Mouse (Mus musculus): Measurements from ENCODE around the gene Atraid. TPM values are rescaled to one million over a fixed set of nuclear protein-coding genes. Genes with fewer than 3 reads are reported as not detected.
"Not testable (repeated sequence)": the region's sequence is repeated elsewhere in the genome, so short reads cannot be mapped to it uniquely, and the experiment has no call there.

Atraid gene
- polyA plus RNA-seq, 1 experiment from 2014 or later = 148 TPM

DNA sequence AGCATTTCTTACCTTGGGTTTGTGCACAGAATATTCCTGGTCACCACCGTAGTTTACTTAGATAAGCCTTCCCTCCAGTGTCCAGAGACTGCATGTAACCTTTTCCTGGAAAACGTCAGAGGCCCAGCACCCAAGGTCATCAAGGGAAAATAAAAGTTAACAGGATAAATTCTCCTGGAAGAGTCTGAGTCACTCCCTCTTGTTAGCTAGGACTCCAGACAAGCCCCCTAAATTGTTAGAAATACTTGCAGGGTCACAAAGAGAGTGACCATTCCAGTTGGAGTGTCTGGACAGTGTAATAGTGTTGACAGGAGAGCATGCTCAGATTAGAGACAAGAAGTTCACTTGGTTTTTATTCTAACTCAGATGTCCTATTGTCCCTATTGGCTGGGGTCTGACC lies 32.2 kb upstream of the Atraid start:
- no peaks in the 10 kb centered on the region for H3K9me3 ChIP-seq (ENCODE audit: low read depth, low read length)
- no peak for ATAC-seq (ENCODE audit: insufficient read depth)
- H3K27ac ChIP-seq (ENCODE audit: low read depth) = no peak overlapping the region
- no peak for DNase-seq
- H3K27me3 ChIP-seq (ENCODE audit: insufficient read depth, low read length) = no peaks in the 10 kb centered on the region
- H3K9ac ChIP-seq = no peak overlapping the region
- H3K4me1 ChIP-seq (ENCODE audit: insufficient read depth) = no peaks in the 10 kb centered on the region
- H3K4me3 ChIP-seq (ENCODE audit: low read depth, low read length) = no peak overlapping the region
- WGBS = 60% methylated on average over 2 of the region's 2 CpGs
- H3K4me2 ChIP-seq = no peak overlapping the region
- no peak for TF ChIP-seq CTCF (IDR thresholded peaks at IDR 0.05; ENCODE audit: low read depth)
- no peaks in the 10 kb centered on the region for H3K36me3 ChIP-seq (ENCODE audit: insufficient read depth)

DNA sequence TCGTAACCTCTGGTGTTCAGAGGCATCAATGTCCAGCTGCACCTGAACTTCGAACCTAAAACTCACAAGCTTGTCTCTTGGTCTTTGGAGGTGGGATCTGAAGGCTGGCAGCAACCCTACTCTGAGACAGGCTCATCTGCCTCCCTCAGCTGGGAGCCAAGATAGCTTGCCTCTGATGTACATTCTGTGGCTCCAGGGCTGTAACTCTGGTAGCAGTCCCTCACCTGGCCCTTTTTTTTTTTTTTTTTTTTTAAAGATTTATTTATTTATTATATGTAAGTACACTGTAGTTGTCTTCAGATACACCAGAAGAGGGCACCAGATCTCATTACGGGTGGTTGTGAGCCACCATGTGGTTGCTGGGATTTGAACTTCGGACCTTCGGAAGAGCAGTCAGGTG lies 26.3 kb upstream of the Atraid start:
- DNase-seq; H3K4me1 ChIP-seq (ENCODE audit: insufficient read depth); H3K27me3 ChIP-seq (ENCODE audit: insufficient read depth, low read length); H3K9me3 ChIP-seq (ENCODE audit: low read depth, low read length); H3K4me3 ChIP-seq (ENCODE audit: low read depth, low read length); ATAC-seq (ENCODE audit: insufficient read depth); H3K36me3 ChIP-seq (ENCODE audit: insufficient read depth); H3K27ac ChIP-seq (ENCODE audit: low read depth); H3K4me2 ChIP-seq; H3K9ac ChIP-seq: not testable (repeated sequence)
- WGBS = 78% methylated on average over 4 of the region's 5 CpGs

- Histone ChIP-seq H3K4me3 (ENCODE audit: low read depth, low read length) (no peak overlapping the region), H3K36me3 (ENCODE audit: insufficient read depth) (no peaks in the 10 kb centered on the region), H3K9me3 (ENCODE audit: low read depth, low read length) (no peaks in the 10 kb centered on the region), H3K27me3 (ENCODE audit: insufficient read depth, low read length) (no peaks in the 10 kb centered on the region), H3K27ac (ENCODE audit: low read depth) (no peak overlapping the region), H3K4me2 (no peak overlapping the region), H3K4me1 (ENCODE audit: insufficient read depth) (no peaks in the 10 kb centered on the region), H3K9ac (no peak overlapping the region)
- no peak for DNase-seq
- ATAC-seq (ENCODE audit: insufficient read depth) = no peak
- no peak for TF ChIP-seq CTCF (IDR thresholded peaks at IDR 0.05; ENCODE audit: low read depth)
- 64% methylated on average over 1 of the region's 1 CpGs for WGBS
Measured at GRCm38 (mm10) chr5:31022690-31023089, 25.4 kb upstream of the Atraid start.

DNA sequence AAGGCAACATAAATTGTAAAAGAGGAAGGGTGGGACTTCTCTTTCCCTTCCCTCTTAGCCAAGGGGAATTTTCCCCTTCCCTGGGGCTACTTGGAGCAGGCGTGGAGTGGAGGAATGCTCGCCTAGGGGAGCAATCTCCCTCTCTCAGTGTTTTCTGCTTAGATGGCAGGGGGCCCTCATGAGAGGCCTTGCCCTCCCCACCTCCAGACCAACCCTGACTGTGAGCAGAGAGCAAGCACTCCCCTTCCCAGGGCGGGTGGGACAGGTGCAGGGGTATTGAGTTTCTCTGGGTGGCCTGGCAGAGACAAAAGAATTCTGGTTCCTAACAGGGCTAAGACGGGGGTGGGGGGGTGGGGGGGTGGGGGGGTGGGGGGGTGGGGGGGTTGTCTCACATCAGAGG lies 24.9 kb upstream of the Atraid start:
- no peak for DNase-seq
- TF ChIP-seq CTCF (IDR thresholded peaks at IDR 0.05; ENCODE audit: low read depth) = no peak
- no peak overlapping the region for H3K9ac ChIP-seq
- H3K4me1 ChIP-seq (ENCODE audit: insufficient read depth) = no peaks in the 10 kb centered on the region
- no peak overlapping the region for H3K4me3 ChIP-seq (ENCODE audit: low read depth, low read length)
- no peak for ATAC-seq (ENCODE audit: insufficient read depth)
- WGBS = 21% methylated on average over 3 of the region's 4 CpGs
- no peak overlapping the region for H3K4me2 ChIP-seq
- H3K27me3 ChIP-seq (ENCODE audit: insufficient read depth, low read length) = no peaks in the 10 kb centered on the region
- no peak overlapping the region for H3K27ac ChIP-seq (ENCODE audit: low read depth)
- no peaks in the 10 kb centered on the region for H3K36me3 ChIP-seq (ENCODE audit: insufficient read depth)
- H3K9me3 ChIP-seq (ENCODE audit: low read depth, low read length) = no peaks in the 10 kb centered on the region

- no peak for ATAC-seq (ENCODE audit: insufficient read depth)
- H3K4me1 ChIP-seq (ENCODE audit: insufficient read depth) = no peaks in the 10 kb centered on the region
Measured at GRCm38 (mm10) chr5:31024641-31025040, 23.5 kb upstream of the Atraid start.

GRCm38 (mm10) chr5:31030926-31031325 lies 17.2 kb upstream of the Atraid start:
- no peaks in the 10 kb centered on the region for H3K4me1 ChIP-seq (ENCODE audit: insufficient read depth)
- no peak overlapping the region for H3K4me3 ChIP-seq (ENCODE audit: low read depth, low read length)
- ATAC-seq (ENCODE audit: insufficient read depth) = no peak
- DNase-seq = no peak
- WGBS = 86% methylated on average over 4 of the region's 4 CpGs
- H3K4me2 ChIP-seq = no peak overlapping the region
- H3K9me3 ChIP-seq (ENCODE audit: low read depth, low read length) = no peaks in the 10 kb centered on the region
- H3K36me3 ChIP-seq (ENCODE audit: insufficient read depth) = 0 out of 2 replicates have a peak, but pooled peaks cover 2% of the 10 kb centered on the region
- no peaks in the 10 kb centered on the region for H3K27me3 ChIP-seq (ENCODE audit: insufficient read depth, low read length)
- no peak for TF ChIP-seq CTCF (IDR thresholded peaks at IDR 0.05; ENCODE audit: low read depth)
- no peak overlapping the region for H3K9ac ChIP-seq
- no peak overlapping the region for H3K27ac ChIP-seq (ENCODE audit: low read depth)

More at GRCm38 (mm10) chr5:31024641-31025040, 23.5 kb upstream of the Atraid start:
- Histone ChIP-seq H3K9ac (no peak overlapping the region), H3K9me3 (ENCODE audit: low read depth, low read length) (no peaks in the 10 kb centered on the region), H3K4me3 (ENCODE audit: low read depth, low read length) (no peak overlapping the region), H3K27me3 (ENCODE audit: insufficient read depth, low read length) (no peaks in the 10 kb centered on the region), H3K27ac (ENCODE audit: low read depth) (no peak overlapping the region), H3K36me3 (ENCODE audit: insufficient read depth) (no peaks in the 10 kb centered on the region), H3K4me2 (no peak overlapping the region)
- DNase-seq = no peak
- TF ChIP-seq CTCF (IDR thresholded peaks at IDR 0.05; ENCODE audit: low read depth) = no peak

- Histone ChIP-seq H3K27me3 (ENCODE audit: insufficient read depth, low read length) (no peaks in the 10 kb centered on the region), H3K9me3 (ENCODE audit: low read depth, low read length) (no peaks in the 10 kb centered on the region), H3K9ac (no peak overlapping the region), H3K4me2 (no peak overlapping the region), H3K4me3 (ENCODE audit: low read depth, low read length) (no peak overlapping the region), H3K27ac (ENCODE audit: low read depth) (no peak overlapping the region), H3K4me1 (ENCODE audit: insufficient read depth) (no peaks in the 10 kb centered on the region), H3K36me3 (ENCODE audit: insufficient read depth) (0 out of 2 replicates have a peak, but pooled peaks cover 7% of the 10 kb centered on the region)
- DNase-seq = no peak
- no peak for TF ChIP-seq CTCF (IDR thresholded peaks at IDR 0.05; ENCODE audit: low read depth)
- ATAC-seq (ENCODE audit: insufficient read depth) = no peak
- WGBS = 77% methylated on average over 8 of the region's 8 CpGs
Measured at GRCm38 (mm10) chr5:31031508-31031907, 16.6 kb upstream of the Atraid start.

- no peak for TF ChIP-seq CTCF (IDR thresholded peaks at IDR 0.05; ENCODE audit: low read depth)
- H3K9me3 ChIP-seq (ENCODE audit: low read depth, low read length) = no peaks in the 10 kb centered on the region
- DNase-seq = no peak
- H3K36me3 ChIP-seq (ENCODE audit: insufficient read depth) = peaks cover 15% of the 10 kb centered on the region; the same call in 1 of the 2 replicates
- 86% methylated on average over 6 of the region's 6 CpGs for WGBS
- H3K4me3 ChIP-seq (ENCODE audit: low read depth, low read length) = no peak overlapping the region
- H3K4me1 ChIP-seq (ENCODE audit: insufficient read depth) = no peaks in the 10 kb centered on the region
- no peak overlapping the region for H3K9ac ChIP-seq
- H3K4me2 ChIP-seq = no peak overlapping the region
- H3K27me3 ChIP-seq (ENCODE audit: insufficient read depth, low read length) = no peaks in the 10 kb centered on the region
- no peak overlapping the region for H3K27ac ChIP-seq (ENCODE audit: low read depth)
- no peak for ATAC-seq (ENCODE audit: insufficient read depth)
Measured at GRCm38 (mm10) chr5:31034669-31035068, 13.4 kb upstream of the Atraid start.

GRCm38 (mm10) chr5:31036556-31036955 lies 11.6 kb upstream of the Atraid start:
- H3K4me1 ChIP-seq (ENCODE audit: insufficient read depth); H3K27ac ChIP-seq (ENCODE audit: low read depth); H3K27me3 ChIP-seq (ENCODE audit: insufficient read depth, low read length); H3K4me2 ChIP-seq; H3K9ac ChIP-seq; H3K9me3 ChIP-seq (ENCODE audit: low read depth, low read length); ATAC-seq (ENCODE audit: insufficient read depth); H3K4me3 ChIP-seq (ENCODE audit: low read depth, low read length); DNase-seq: not testable (repeated sequence)
- peaks cover 24% of the 10 kb centered on the region for H3K36me3 ChIP-seq (ENCODE audit: insufficient read depth)
- 80% methylated on average over 11 of the region's 11 CpGs for WGBS

Data from lung, embryonic 14.5 days (tissue).